ENCODE assay signal across 26 mouse cellular contexts in the genomic region with DNA sequence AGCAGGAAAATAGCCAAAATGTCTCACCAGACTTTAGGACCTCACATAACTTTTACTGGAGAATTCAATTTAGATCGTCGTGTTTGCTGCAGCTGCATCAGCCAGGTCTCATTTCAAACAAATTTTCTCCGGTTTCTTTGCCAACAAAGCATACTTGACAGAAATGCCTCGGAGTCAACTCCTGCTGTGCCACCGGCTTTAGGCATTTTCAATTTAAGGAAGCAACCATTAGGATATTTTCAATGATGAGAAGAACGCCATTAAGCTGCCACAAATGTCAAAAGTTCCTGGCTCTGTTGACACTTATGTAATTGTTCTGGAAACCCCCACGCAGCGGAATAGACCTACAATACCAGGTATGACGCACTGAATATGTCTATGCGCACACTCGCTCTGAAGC. TPM values are rescaled to one million over a fixed set of nuclear protein-coding genes. Genes with fewer than 3 reads are reported as not detected.
DNase-seq lines count a peak whose midpoint lies in the region; ATAC-seq and TF ChIP-seq lines count a peak whose summit lies in the region.
"Had no signal": no experiment of that assay in that cellular context is flagged by ENCODE, and none has a peak within 500 bp of the region (broad histone marks: within the 10 kb centered on the region; RNA-seq: fewer than 3 reads in every experiment).

No protein-coding gene starts in this region.

- DNase-seq in cerebellum, adult 9-10 months: peak; percentile 20
- no peak for DNase-seq in cerebellum, postnatal 4 days (ENCODE audit: low spot score in 2 of 2)
- peak; percentile 48 for DNase-seq in hindbrain, postnatal 0 days (ENCODE audit: low spot score)
- DNase-seq in Muller cell, postnatal 12 days (ENCODE audit: inconsistent ontology term): peak; percentile 57
- peak; percentile 49 for DNase-seq in embryonic facial prominence, embryonic 14.5 days (ENCODE audit: low spot score)
- DNase-seq: adrenal gland, adult 2 months; adrenal gland, postnatal 14 days; B cell, adult 2 months; cerebellum, postnatal 25 days; embryo, embryonic 11 days; gastrocnemius, postnatal 10 days; gastrocnemius, postnatal 36 days; heart, adult 11 months; kidney, adult 18-20 months had no signal

- no peaks in the 10 kb centered on the region for H3K4me1 ChIP-seq in hindbrain, postnatal 0 days (ENCODE audit: insufficient read depth, low read length)
- 0 out of 2 replicates have a peak, but pooled peaks cover 7% of the 10 kb centered on the region for H3K4me1 ChIP-seq in hindbrain, embryonic 12.5 days
- H3K4me1 ChIP-seq in embryonic facial prominence, embryonic 14.5 days (ENCODE audit: control insufficient read depth, insufficient read depth, low read length): peaks cover 22% of the 10 kb centered on the region
- H3K4me1 ChIP-seq: hindbrain, embryonic 13.5 days had no signal

- no peaks in the 10 kb centered on the region for H3K36me3 ChIP-seq in hindbrain, postnatal 0 days (ENCODE audit: insufficient read depth, low read length)
- no peaks in the 10 kb centered on the region for H3K36me3 ChIP-seq in hindbrain, embryonic 12.5 days
- H3K36me3 ChIP-seq in embryonic facial prominence, embryonic 14.5 days (ENCODE audit: control insufficient read depth, insufficient read depth, low read length): no peaks in the 10 kb centered on the region
- H3K36me3 ChIP-seq: forebrain, embryonic 10.5 days; G1E; hindbrain, embryonic 13.5 days had no signal

- no peak overlapping the region for H3K9ac ChIP-seq in hindbrain, postnatal 0 days (replicated peaks; ENCODE audit: low read length)
- H3K9ac ChIP-seq in hindbrain, embryonic 12.5 days: no peak overlapping the region
- H3K9ac ChIP-seq in embryonic facial prominence, embryonic 14.5 days (ENCODE audit: low read depth, low read length): no peak overlapping the region
- H3K9ac ChIP-seq: forebrain, embryonic 13.5 days; hindbrain, embryonic 13.5 days had no signal

- no peak overlapping the region for H3K4me3 ChIP-seq in hindbrain, postnatal 0 days (ENCODE audit: low read length)
- H3K4me3 ChIP-seq in hindbrain, embryonic 12.5 days: no peak overlapping the region
- no peak overlapping the region for H3K4me3 ChIP-seq in embryonic facial prominence, embryonic 14.5 days (ENCODE audit: low read depth, low read length)
- H3K4me3 ChIP-seq: forebrain, embryonic 10.5 days; forebrain, embryonic 13.5 days; hindbrain, embryonic 13.5 days had no signal

- no peaks in the 10 kb centered on the region for H3K9me3 ChIP-seq in hindbrain, postnatal 0 days (ENCODE audit: low read length)
- 0 out of 2 replicates have a peak, but pooled peaks cover 2% of the 10 kb centered on the region for H3K9me3 ChIP-seq in hindbrain, embryonic 12.5 days (replicated peaks)
- no peaks in the 10 kb centered on the region for H3K9me3 ChIP-seq in embryonic facial prominence, embryonic 14.5 days (ENCODE audit: control insufficient read depth, low read length)
- H3K9me3 ChIP-seq: forebrain, embryonic 10.5 days; forebrain, embryonic 13.5 days; hindbrain, embryonic 13.5 days had no signal

- no peak for ATAC-seq in hindbrain, postnatal 0 days
- ATAC-seq in hindbrain, embryonic 12.5 days (ENCODE audit: low FRiP score): no peak
- no peak for ATAC-seq in embryonic facial prominence, embryonic 14.5 days (ENCODE audit: low read depth)
- no peak for ATAC-seq in granulocyte monocyte progenitor cell, adult 5-6 weeks (replicated peaks; ENCODE audit: poor library complexity, severe bottlenecking)
- ATAC-seq: forebrain, embryonic 13.5 days; forebrain, embryonic 16.5 days; hindbrain, embryonic 16.5 days; inflammation-experienced regulatory T-cells, adult 6 months; intestine, embryonic 16.5 days had no signal

- no peak for TF ChIP-seq CTCF in hindbrain, postnatal 0 days (IDR thresholded peaks at IDR 0.05; ENCODE audit: low read depth)

- H3K27me3 ChIP-seq in hindbrain, postnatal 0 days (ENCODE audit: insufficient read depth, low read length): no peaks in the 10 kb centered on the region
- H3K27me3 ChIP-seq in hindbrain, embryonic 12.5 days: no peaks in the 10 kb centered on the region
- no peaks in the 10 kb centered on the region for H3K27me3 ChIP-seq in embryonic facial prominence, embryonic 14.5 days (replicated peaks; ENCODE audit: control insufficient read depth, insufficient read depth, low read length)
- H3K27me3 ChIP-seq: CH12.LX; forebrain, embryonic 13.5 days; hindbrain, embryonic 13.5 days had no signal

- 42% methylated on average over 11 of the region's 11 CpGs for WGBS in hindbrain, postnatal 0 days
- 62% methylated on average over 11 of the region's 11 CpGs for WGBS in hindbrain, embryonic 12.5 days
- 47% methylated on average over 11 of the region's 11 CpGs for WGBS in embryonic facial prominence, embryonic 14.5 days

- H3K27ac ChIP-seq in hindbrain, postnatal 0 days: no peak overlapping the region
- no peak overlapping the region for H3K27ac ChIP-seq in hindbrain, embryonic 12.5 days
- no peak overlapping the region for H3K27ac ChIP-seq in embryonic facial prominence, embryonic 14.5 days (replicated peaks; ENCODE audit: low read depth, low read length)
- H3K27ac ChIP-seq: forebrain, embryonic 10.5 days; forebrain, embryonic 13.5 days; hindbrain, embryonic 13.5 days had no signal

- no peak overlapping the region for H3K4me2 ChIP-seq in hindbrain, postnatal 0 days (ENCODE audit: low read depth, low read length)
- H3K4me2 ChIP-seq in hindbrain, embryonic 12.5 days (replicated peaks): no peak overlapping the region
- no peak overlapping the region for H3K4me2 ChIP-seq in embryonic facial prominence, embryonic 14.5 days (ENCODE audit: low read depth, low read length)
- H3K4me2 ChIP-seq: forebrain, embryonic 13.5 days; heart, embryonic 11.5 days; hindbrain, embryonic 13.5 days had no signal

RNA-seq across cellular contexts. Expression of a gene that starts 24.5 kb away (rescaled TPM):
- total RNA-seq in hindbrain, postnatal 0 days (2014; rRNA removed): 65.3 and 74.0 TPM in 2 replicates
- polyA plus RNA-seq in hindbrain, postnatal 0 days (2015; fragmentation: Nextera tagmentation; extraction: Ambion mirVana): 32.5 and 35.2 TPM in 2 replicates
- polyA plus RNA-seq in hindbrain, embryonic 12.5 days (2016; fragmentation: Nextera tagmentation; extraction: Ambion mirVana): 38.3 and 39.6 TPM in 2 replicates
- 65.2 and 79.7 TPM in 2 replicates for polyA plus RNA-seq in embryonic facial prominence, embryonic 14.5 days (2014; fragmentation: Nextera tagmentation; extraction: Ambion mirVana)
- 11.6 and 12.2 TPM in 2 replicates for total RNA-seq in granulocyte monocyte progenitor cell, adult 5-6 weeks (2014; fragmentation: Nextera tagmentation)
- 20.0 and 26.9 TPM in 2 replicates for total RNA-seq in granulocyte monocyte progenitor cell, adult 5-6 weeks (2017)
- polyA plus RNA-seq: G1E had no signal

Comparison
In these comparisons a context has a peak if more than half of its experiments do, and no peak if none do; other contexts are left out.
1. DNase-seq: peak in cerebellum, adult 9-10 months (single experiment), hindbrain, postnatal 0 days (single experiment), Muller cell, postnatal 12 days (single experiment) and embryonic facial prominence, embryonic 14.5 days (single experiment); none in cerebellum, postnatal 4 days (0 of 2).